Mouse (Mus musculus) myocyte (in vitro differentiated cells): ENCODE data around the gene Cfd.

Experiments used
- CEBPB ChIP-seq: IDR thresholded peaks from 2 replicates; pipeline ENCODE4 v1.6.1; 2011; ENCODE audit warnings: mild to moderate bottlenecking, moderate library complexity; ENCODE audit not compliant: poor library complexity, insufficient read depth, severe bottlenecking
- E2F4 ChIP-seq: IDR thresholded peaks from one replicate; pipeline ENCODE4 v1.6.1; 2011; ENCODE audit warnings: mild to moderate bottlenecking, control low read depth, moderate library complexity; ENCODE audit not compliant: insufficient read depth
- MYOD1 ChIP-seq, 3 experiments: IDR thresholded peaks; one replicate each; pipeline ENCODE4 v1.6.1; 2011; ENCODE audit warnings: control low read depth in 2 of 3, low read depth in 2 of 3, mild to moderate bottlenecking in 2 of 3, moderate library complexity in 1 of 3; ENCODE audit not compliant: insufficient read length in 2 of 3, control insufficient read depth in 1 of 3
- MYOG ChIP-seq, 3 experiments: IDR thresholded peaks; one replicate each; pipeline ENCODE4 v1.6.1; 2011; ENCODE audit warnings: control low read depth in 2 of 3, low read depth in 2 of 3, mild to moderate bottlenecking in 2 of 3; ENCODE audit not compliant: insufficient read length in 2 of 3, control insufficient read depth in 1 of 3, insufficient read depth in 1 of 3
- POLR2A ChIP-seq: IDR thresholded peaks from one replicate; pipeline ENCODE4 v1.6.1; 2011; ENCODE audit warnings: low read depth, mild to moderate bottlenecking, control low read depth, moderate library complexity; ENCODE audit not compliant: insufficient read length
- POLR2AphosphoS2 ChIP-seq: IDR thresholded peaks from one replicate; pipeline ENCODE4 v1.6.1; 2011; ENCODE audit warnings: low read depth, control low read depth; ENCODE audit not compliant: insufficient read length
- REST ChIP-seq: IDR thresholded peaks from one replicate; pipeline ENCODE4 v1.6.1; 2011; ENCODE audit warnings: mild to moderate bottlenecking, control low read depth, moderate library complexity; ENCODE audit not compliant: insufficient read depth, insufficient read length
- TCF12 ChIP-seq: IDR thresholded peaks from one replicate; pipeline ENCODE4 v1.6.1; 2011; ENCODE audit warnings: mild to moderate bottlenecking, control low read depth; ENCODE audit not compliant: poor library complexity, insufficient read depth, severe bottlenecking
- USF1 ChIP-seq: IDR thresholded peaks from one replicate; pipeline ENCODE4 v1.6.1; 2011; ENCODE audit warnings: low read depth, mild to moderate bottlenecking, control low read depth, moderate library complexity

DNA sequence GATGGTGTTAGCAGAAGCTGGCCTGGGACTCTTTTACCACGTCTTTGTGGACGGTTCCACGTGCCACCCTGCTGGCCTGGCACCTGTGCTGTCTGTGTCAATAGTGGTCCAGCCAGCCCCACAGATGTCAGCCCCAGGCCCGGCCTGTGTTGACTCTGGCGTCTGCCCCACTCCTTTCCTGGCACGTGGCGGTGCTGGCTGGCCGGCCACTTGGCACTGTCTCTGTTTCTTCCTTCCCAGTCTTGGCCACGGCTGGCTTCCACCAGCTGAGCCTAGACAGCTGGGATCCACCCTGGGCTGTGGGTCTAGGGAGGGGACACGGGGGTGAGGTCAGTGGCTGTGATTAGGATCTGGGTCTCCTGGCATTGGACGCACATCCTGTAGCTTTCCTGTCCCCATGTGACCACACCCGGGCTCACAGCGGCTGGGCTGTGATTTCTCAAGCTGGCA lies 43.6 kb downstream of the Cfd start:
- TF ChIP-seq POLR2A (peak; percentile 14), POLR2AphosphoS2 (no peak), USF1 (peak; percentile 68), TCF12 (peak; percentile 94), MYOD1 (IDR thresholded peaks at IDR 0.05; ENCODE audit: control insufficient read depth in 1 of 3, insufficient read length in 2 of 3, low read depth in 2 of 3) (peak; percentile 36 to 97 (median 96)), CEBPB (no peak), MYOG (IDR thresholded peaks at IDR 0.05; ENCODE audit: control insufficient read depth in 1 of 3, insufficient read depth in 1 of 3, insufficient read length in 2 of 3, low read depth in 2 of 3) (peak; percentile 94 to 100 (median 99)), E2F4 (no peak), REST (no peak)
